Mouse (Mus musculus) limb, embryonic 10.5 days (tissue): Measurements from ENCODE around the gene Smg9. TPM values are rescaled to one million over a fixed set of nuclear protein-coding genes. Genes with fewer than 3 reads are reported as not detected.

Experiments used
- DNase-seq: peaks from one replicate; pipeline ENCODE4 v3.0.0-alpha.2; 2017; ENCODE audit warnings: low spot score
- H3K27ac ChIP-seq: fragments of 300-500 bp; sonication (generic); 2 replicates; pipeline ENCODE4 v1.5.1; 2016; ENCODE audit warnings: mild to moderate bottlenecking
- H3K27me3 ChIP-seq: fragments of 300-500 bp; sonication (generic); 2 replicates; pipeline ENCODE4 v1.6.1; 2016; ENCODE audit warnings: low read depth, mild to moderate bottlenecking; ENCODE audit not compliant: poor library complexity, severe bottlenecking
- H3K36me3 ChIP-seq: fragments of 300-500 bp; sonication (generic); 2 replicates; pipeline ENCODE4 v1.6.1; 2016; ENCODE audit warnings: mild to moderate bottlenecking, moderate library complexity
- H3K4me1 ChIP-seq: fragments of 300-500 bp; sonication (generic); 2 replicates; pipeline ENCODE4 v1.6.1; 2016
- H3K4me3 ChIP-seq: fragments of 300-500 bp; sonication (generic); 2 replicates; pipeline ENCODE4 v1.5.1; 2016; ENCODE audit warnings: mild to moderate bottlenecking, moderate library complexity
- H3K9me3 ChIP-seq: fragments of 300-500 bp; sonication (generic); replicated peaks from 2 replicates; pipeline ENCODE4 v1.6.1; 2016; ENCODE audit warnings: mild to moderate bottlenecking
- WGBS: fragments of 180-500 bp; shearing (Covaris S2); methylation state at CpG from one replicate; pipeline ENCODE4 v1.1.7; 2016; 5-methylcytosine and 5-hydroxymethylcytosine counted together
- polyA plus RNA-seq: library from polyadenylated mRNA; unstranded; fragments of >200 nt; fragmentation: Nextera tagmentation; extraction: Ambion mirVana; gene quantifications from 2 replicates; pipeline ENCODE4 v1.2.1, GENCODE M21; 2016

Smg9 gene
- polyA plus RNA-seq, 1 experiment from 2014 or later = 29.0 TPM

- Histone ChIP-seq H3K4me3 (no peak overlapping the region), H3K36me3 (no peaks in the 10 kb centered on the region), H3K27me3 (peaks cover 6% of the 10 kb centered on the region), H3K4me1 (peaks cover 21% of the 10 kb centered on the region), H3K9me3 (0 out of 2 replicates have a peak, but pooled peaks cover 1% of the 10 kb centered on the region), H3K27ac (no peak overlapping the region)
- DNase-seq = no peak
- WGBS = 89% methylated on average over 7 of the region's 7 CpGs
These were observed 30.5 kb upstream of the Smg9 start for GRCm38 (mm10) chr7:24368946-24369345.

GRCm38 (mm10) chr7:24369731-24370541 is 29.5 kb upstream of the Smg9 start, which contains the start of gene Kcnn4:
Gene Kcnn4 (plus strand): TSS chr7:24370263.
- 0 out of 2 replicates have a peak, but pooled peaks cover 1% of the 10 kb centered on the region for H3K9me3 ChIP-seq
- peak within 1 kb of the TSS; percentile 1; the same call in 1 of the 2 replicates for H3K4me3 ChIP-seq
- DNase-seq = no peak
- peak within 1 kb of the TSS; percentile 68 for H3K27ac ChIP-seq
- H3K36me3 ChIP-seq = no peaks in the 10 kb centered on the region
- WGBS = 38% methylated on average over 23 of the region's 23 CpGs
- peaks cover 24% of the 10 kb centered on the region for H3K4me1 ChIP-seq
- H3K27me3 ChIP-seq = peaks cover 6% of the 10 kb centered on the region

- Histone ChIP-seq H3K27me3 (peaks cover 6% of the 10 kb centered on the region), H3K4me3 (no peak overlapping the region), H3K27ac (peak overlapping the region; percentile 42; the same call in 1 of the 2 replicates), H3K9me3 (0 out of 2 replicates have a peak, but pooled peaks cover 1% of the 10 kb centered on the region), H3K36me3 (no peaks in the 10 kb centered on the region), H3K4me1 (peaks cover 24% of the 10 kb centered on the region)
- 69% methylated on average over 7 of the region's 7 CpGs for WGBS
- DNase-seq = no peak
These were observed 28.2 kb upstream of the Smg9 start for GRCm38 (mm10) chr7:24371012-24371808.

- Histone ChIP-seq H3K9me3 (0 out of 2 replicates have a peak, but pooled peaks cover 1% of the 10 kb centered on the region), H3K4me1 (peaks cover 27% of the 10 kb centered on the region), H3K27me3 (peaks cover 11% of the 10 kb centered on the region), H3K27ac (no peak overlapping the region; the same call in 1 of the 2 replicates), H3K4me3 (no peak overlapping the region), H3K36me3 (no peaks in the 10 kb centered on the region)
- 68% methylated on average over 3 of the region's 3 CpGs for WGBS
- DNase-seq = no peak
These were observed 27.6 kb upstream of the Smg9 start for GRCm38 (mm10) chr7:24371809-24372145.

- Histone ChIP-seq H3K27me3 (peaks cover 16% of the 10 kb centered on the region), H3K4me3 (no peak overlapping the region), H3K36me3 (no peaks in the 10 kb centered on the region), H3K27ac (peak overlapping the region; percentile 42; the same call in 1 of the 2 replicates), H3K9me3 (0 out of 2 replicates have a peak, but pooled peaks cover 1% of the 10 kb centered on the region), H3K4me1 (peaks cover 32% of the 10 kb centered on the region)
- no peak for DNase-seq
- WGBS = 76% methylated on average over 9 of the region's 11 CpGs
These were observed 27.1 kb upstream of the Smg9 start for GRCm38 (mm10) chr7:24372300-24372699.

GRCm38 (mm10) chr7:24372786-24373185 is 26.6 kb upstream of the Smg9 start:
- peak overlapping the region; percentile 42; the same call in 1 of the 2 replicates for H3K27ac ChIP-seq
- H3K27me3 ChIP-seq = peaks cover 17% of the 10 kb centered on the region
- WGBS = 71% methylated on average over 4 of the region's 4 CpGs

GRCm38 (mm10) chr7:24373538-24374379 is 25.7 kb upstream of the Smg9 start:
- 0 out of 2 replicates have a peak, but pooled peaks cover 1% of the 10 kb centered on the region for H3K9me3 ChIP-seq
- no peaks in the 10 kb centered on the region for H3K36me3 ChIP-seq
- 56% methylated on average over 17 of the region's 20 CpGs for WGBS
- H3K4me1 ChIP-seq = peaks cover 47% of the 10 kb centered on the region
- no peak for DNase-seq
- peaks cover 17% of the 10 kb centered on the region for H3K27me3 ChIP-seq
- no peak overlapping the region for H3K4me3 ChIP-seq
- H3K27ac ChIP-seq = peak overlapping the region; percentile 56; the same call in 1 of the 2 replicates

More at GRCm38 (mm10) chr7:24372786-24373185, 26.6 kb upstream of the Smg9 start:
- H3K4me3 ChIP-seq = no peak overlapping the region
- DNase-seq = no peak
- peaks cover 37% of the 10 kb centered on the region for H3K4me1 ChIP-seq
- H3K36me3 ChIP-seq = no peaks in the 10 kb centered on the region
- H3K9me3 ChIP-seq = 0 out of 2 replicates have a peak, but pooled peaks cover 1% of the 10 kb centered on the region

GRCm38 (mm10) chr7:24376456-24376855 is 23.0 kb upstream of the Smg9 start:
- no peak overlapping the region for H3K4me3 ChIP-seq
- H3K36me3 ChIP-seq = no peaks in the 10 kb centered on the region
- H3K27ac ChIP-seq = peak overlapping the region; percentile 66; the same call in 1 of the 2 replicates
- 0 out of 2 replicates have a peak, but pooled peaks cover 1% of the 10 kb centered on the region for H3K9me3 ChIP-seq
- peaks cover 56% of the 10 kb centered on the region for H3K4me1 ChIP-seq
- peaks cover 11% of the 10 kb centered on the region; the same call in 1 of the 2 replicates for H3K27me3 ChIP-seq
- no peak for DNase-seq
- 84% methylated on average over 8 of the region's 8 CpGs for WGBS

- peaks cover 56% of the 10 kb centered on the region for H3K4me1 ChIP-seq
- H3K4me3 ChIP-seq = peak overlapping the region; percentile 47
- H3K36me3 ChIP-seq = no peaks in the 10 kb centered on the region
- DNase-seq = peak; percentile 78
- H3K27ac ChIP-seq = peak overlapping the region; percentile 66
- WGBS = 10% methylated on average over 49 of the region's 49 CpGs
- H3K9me3 ChIP-seq = 0 out of 2 replicates have a peak, but pooled peaks cover 1% of the 10 kb centered on the region
- H3K27me3 ChIP-seq = peaks cover 11% of the 10 kb centered on the region; the same call in 1 of the 2 replicates
These were observed 22.1 kb upstream of the Smg9 start for GRCm38 (mm10) chr7:24377091-24377865.

- H3K36me3 ChIP-seq = no peaks in the 10 kb centered on the region
- H3K27me3 ChIP-seq = peaks cover 11% of the 10 kb centered on the region; the same call in 1 of the 2 replicates
- H3K4me1 ChIP-seq = peaks cover 53% of the 10 kb centered on the region
- peak overlapping the region; percentile 66 for H3K27ac ChIP-seq
- H3K9me3 ChIP-seq = 0 out of 2 replicates have a peak, but pooled peaks cover 1% of the 10 kb centered on the region
- no peak overlapping the region for H3K4me3 ChIP-seq
- DNase-seq = no peak
- WGBS = 69% methylated on average over 10 of the region's 10 CpGs
These were observed 21.2 kb upstream of the Smg9 start for GRCm38 (mm10) chr7:24378049-24378701.

- H3K27ac ChIP-seq = peak overlapping the region; percentile 86
- H3K27me3 ChIP-seq = peaks cover 25% of the 10 kb centered on the region; the same call in 1 of the 2 replicates
These were observed 19.5 kb upstream of the Smg9 start for GRCm38 (mm10) chr7:24379934-24380333.

More at GRCm38 (mm10) chr7:24379934-24380333, 19.5 kb upstream of the Smg9 start:
- DNase-seq = peak; percentile 66
- H3K4me3 ChIP-seq = peak overlapping the region; percentile 14
- H3K9me3 ChIP-seq = no peaks in the 10 kb centered on the region
- WGBS = 23% methylated on average over 7 of the region's 7 CpGs
- no peaks in the 10 kb centered on the region for H3K36me3 ChIP-seq
- peaks cover 54% of the 10 kb centered on the region for H3K4me1 ChIP-seq
